Mouse (Mus musculus) liver, embryonic 14.5 days (tissue): ENCODE results near the gene Gadd45g. TPM values are rescaled to one million over a fixed set of nuclear protein-coding genes. Genes with fewer than 3 reads are reported as not detected.

Experiments used
- ATAC-seq: fragments of 200-750 bp; cut with Nextera tagmentation; 2 replicates; pipeline ENCODE4 v1.8.0; 2017; ENCODE audit warnings: moderate number of reproducible peaks, mild to moderate bottlenecking, moderate library complexity; ENCODE audit not compliant: insufficient read depth
- DNase-seq, 3 experiments: peaks; one replicate each; pipeline ENCODE4 v3.0.0-alpha.2; 2012 to 2013; ENCODE audit warnings: low read depth in 3 of 3, low spot score in 3 of 3
- H3K27ac ChIP-seq: fragments of 300-500 bp; sonication (generic); 2 replicates; pipeline ENCODE4 v1.5.1; 2014; ENCODE audit warnings: moderate library complexity, mild to moderate bottlenecking, control low read depth, inconsistent platforms
- H3K27me3 ChIP-seq: fragments of 300-500 bp; sonication (generic); 2 replicates; pipeline ENCODE4 v1.6.1; 2014; ENCODE audit warnings: mild to moderate bottlenecking, low read length, moderate library complexity; ENCODE audit not compliant: control insufficient read depth, insufficient read depth
- H3K36me3 ChIP-seq: fragments of 300-500 bp; sonication (generic); replicated peaks from 2 replicates; pipeline ENCODE4 v1.6.1; 2014; ENCODE audit warnings: low read depth; ENCODE audit not compliant: control insufficient read depth, insufficient read depth
- H3K4me1 ChIP-seq, 2 experiments: fragments of 200-500 bp in 1 of 2; fragments of 300-500 bp in 1 of 2; sonication (generic) in 1 of 2; replicated peaks; 2 replicates each; pipeline ENCODE4 v1.6.1; 2012 to 2014; ENCODE audit warnings: antibody characterized with exemption in 1 of 2, inconsistent platforms in 1 of 2, low read length in 1 of 2; ENCODE audit not compliant: control insufficient read depth in 2 of 2, insufficient read depth in 2 of 2
- H3K4me2 ChIP-seq: fragments of 300-500 bp; sonication (generic); 2 replicates; pipeline ENCODE4 v1.6.1; 2014; ENCODE audit warnings: low read depth, mild to moderate bottlenecking, control low read depth, moderate library complexity
- H3K4me3 ChIP-seq, 2 experiments: fragments of 200-500 bp in 1 of 2; fragments of 300-500 bp in 1 of 2; sonication (generic) in 1 of 2; 2 replicates each; pipeline ENCODE4 v1.5.1; 2012 to 2014; ENCODE audit warnings: low read depth in 2 of 2, low read length in 2 of 2, mild to moderate bottlenecking in 2 of 2, control low read depth in 1 of 2, inconsistent platforms in 1 of 2, moderate library complexity in 1 of 2; ENCODE audit not compliant: insufficient read depth in 1 of 2
- H3K9ac ChIP-seq: fragments of 300-500 bp; sonication (generic); replicated peaks from 2 replicates; pipeline ENCODE4 v1.6.1; 2014; ENCODE audit warnings: mild to moderate bottlenecking, control low read depth, moderate library complexity
- H3K9me3 ChIP-seq: fragments of 300-500 bp; sonication (generic); 2 replicates; pipeline ENCODE4 v1.6.1; 2016; ENCODE audit warnings: low read length, mixed read lengths; ENCODE audit not compliant: control insufficient read depth
- CTCF ChIP-seq: IDR thresholded peaks from 2 replicates; pipeline ENCODE4 v1.5.1; 2016; ENCODE audit warnings: antibody characterized with exemption, low read depth, control low read depth
- EP300 ChIP-seq: IDR thresholded peaks from 2 replicates; pipeline ENCODE4 v1.6.1; 2016; ENCODE audit warnings: antibody characterized with exemption, low read depth
- WGBS: fragments of 180-500 bp; shearing (Covaris S2); extraction: QIAGEN DNeasy Blood & Tissue Kit; methylation state at CpG from one replicate; pipeline ENCODE4 v1.1.7; 2014; ENCODE audit not compliant: insufficient replicate concordance; 5-methylcytosine and 5-hydroxymethylcytosine counted together
- polyA plus RNA-seq, 2 experiments: library from polyadenylated mRNA; depleted of rRNA in 1 of 2; stranded (reverse) in 1 of 2; unstranded in 1 of 2; fragments of >200 nt; fragmentation: Nextera tagmentation in 1 of 2; extraction: Ambion mirVana in 1 of 2; gene quantifications; 2 replicates each; pipeline versions ENCODE4 v1.2.1 to v1.2.3; 2012 to 2014

Gadd45g gene
- polyA plus RNA-seq, 2 experiments: 12.7 to 14.4 TPM

- Histone ChIP-seq H3K4me1 (peaks cover 10 to 32% of the 10 kb centered on the region in 2 experiments), H3K36me3 (no peaks in the 10 kb centered on the region), H3K27me3 (no peaks in the 10 kb centered on the region), H3K4me2 (no peak overlapping the region), H3K27ac (no peak overlapping the region), H3K4me3 (no peak overlapping the region), H3K9ac (no peak overlapping the region), H3K9me3 (no peaks in the 10 kb centered on the region)
- TF ChIP-seq EP300 (no peak), CTCF (no peak)
- no peak for DNase-seq
- 57% methylated on average over 3 of the region's 3 CpGs for WGBS
- no peak for ATAC-seq
Observed at GRCm38 (mm10) chr13:51882218-51882617, 35.7 kb downstream of the Gadd45g start.

DNA sequence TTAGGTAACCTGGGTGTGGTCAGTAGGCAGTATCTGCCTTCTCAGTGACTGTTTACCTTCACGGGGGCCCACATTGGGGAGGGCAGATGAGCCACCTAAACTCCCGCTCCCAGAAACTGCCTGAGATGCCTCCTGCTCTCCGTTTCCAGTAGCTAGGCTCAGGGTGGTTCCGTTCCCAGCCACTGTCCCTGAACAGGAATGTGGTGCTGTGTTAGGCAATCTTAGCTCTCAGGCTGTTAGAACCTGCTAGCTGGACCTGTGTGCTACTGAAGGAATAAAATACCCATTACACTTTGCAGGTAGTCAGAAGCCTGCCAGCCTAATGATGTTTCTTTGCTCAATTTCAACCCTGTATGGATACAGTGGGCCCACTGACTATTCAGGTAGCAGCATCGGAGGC, 37.8 kb downstream of the Gadd45g start:
- WGBS: 47% methylated on average over 5 of the region's 5 CpGs
- TF ChIP-seq EP300 (no peak), CTCF (no peak)
- peaks cover 10 to 32% of the 10 kb centered on the region in 2 experiments for H3K4me1 ChIP-seq
- no peaks in the 10 kb centered on the region for H3K27me3 ChIP-seq
- H3K9me3 ChIP-seq: no peaks in the 10 kb centered on the region
- H3K27ac ChIP-seq: no peak overlapping the region
- no peak overlapping the region for H3K4me2 ChIP-seq
- H3K36me3 ChIP-seq: no peaks in the 10 kb centered on the region
- H3K4me3 ChIP-seq: no peak overlapping the region
- ATAC-seq (no peak), DNase-seq (no peak)
- H3K9ac ChIP-seq: no peak overlapping the region

DNA sequence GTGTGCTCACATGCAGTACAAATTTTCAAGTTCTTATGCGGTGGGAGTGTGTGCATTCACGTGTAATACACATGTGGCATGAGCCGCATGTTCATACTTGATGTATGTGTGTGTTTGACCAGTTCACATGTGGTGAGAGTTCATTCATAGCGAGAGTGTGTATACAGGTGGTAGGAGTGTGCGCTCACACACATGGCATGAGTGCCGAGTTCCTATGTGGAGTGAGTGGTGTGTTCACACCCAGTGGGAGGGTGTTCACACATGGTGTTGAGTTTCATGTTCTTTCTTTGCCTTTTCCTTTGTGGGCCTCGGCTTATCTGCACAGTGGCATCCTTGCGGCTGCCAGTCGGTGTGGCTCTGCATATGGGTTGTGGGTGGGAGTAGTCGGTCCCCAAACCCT, 39.1 kb downstream of the Gadd45g start:
- Histone ChIP-seq H3K36me3 (no peaks in the 10 kb centered on the region), H3K27me3 (no peaks in the 10 kb centered on the region), H3K9me3 (no peaks in the 10 kb centered on the region), H3K9ac (no peak overlapping the region), H3K4me1 (peaks cover 10 to 32% of the 10 kb centered on the region in 2 experiments), H3K4me2 (no peak overlapping the region), H3K27ac (no peak overlapping the region), H3K4me3 (no peak overlapping the region)
- no peak for DNase-seq
- no peak for TF ChIP-seq EP300
- WGBS: 54% methylated on average over 10 of the region's 10 CpGs
- no peak for ATAC-seq

DNA sequence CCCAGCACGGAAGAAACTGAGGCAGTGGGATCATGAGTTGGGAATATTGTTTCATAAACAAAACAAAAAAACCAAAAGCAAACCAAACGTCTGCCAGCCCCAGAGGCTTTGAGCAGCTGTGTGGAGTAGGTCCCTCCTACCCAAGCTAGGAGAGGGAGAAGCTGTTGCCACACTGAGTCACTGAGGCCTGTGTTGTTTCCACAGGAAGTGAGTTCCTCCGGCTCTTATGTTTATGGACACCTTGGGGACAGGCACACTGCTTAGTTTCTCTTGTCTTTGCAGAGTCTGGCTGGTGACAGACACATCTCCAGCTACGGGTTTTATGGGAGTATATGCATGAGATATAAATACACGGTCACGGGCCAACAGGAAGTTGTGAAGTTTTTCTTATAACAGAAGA, 39.6 kb downstream of the Gadd45g start:
- ATAC-seq (no peak), DNase-seq (no peak)
- 36% methylated on average over 6 of the region's 6 CpGs for whole genome bisulfite sequencing
- TF ChIP-seq CTCF: no peak
- TF ChIP-seq EP300: no peak
- Histone ChIP-seq H3K27me3 (no peaks in the 10 kb centered on the region), H3K4me3 (no peak overlapping the region), H3K4me2 (no peak overlapping the region), H3K9me3 (no peaks in the 10 kb centered on the region), H3K36me3 (no peaks in the 10 kb centered on the region), H3K4me1 (peaks cover 9 to 29% of the 10 kb centered on the region in 2 experiments), H3K9ac (no peak overlapping the region), H3K27ac (no peak overlapping the region)

- TF ChIP-seq EP300 (no peak), CTCF (no peak)
- no peaks in the 10 kb centered on the region for H3K36me3 ChIP-seq
- ATAC-seq: no peak
- no peaks in the 10 kb centered on the region for H3K9me3 ChIP-seq
- H3K4me3 ChIP-seq: no peak overlapping the region
- H3K27ac ChIP-seq: no peak overlapping the region
- WGBS: 61% methylated on average over 10 of the region's 10 CpGs
- H3K27me3 ChIP-seq: no peaks in the 10 kb centered on the region
- peaks cover 4 to 28% of the 10 kb centered on the region in 2 experiments; a peak in 3 of 4 replicates for H3K4me1 ChIP-seq
- no peak overlapping the region for H3K4me2 ChIP-seq
- no peak for DNase-seq
- H3K9ac ChIP-seq: no peak overlapping the region
Observed at GRCm38 (mm10) chr13:51886723-51887122, 40.2 kb downstream of the Gadd45g start.

DNA sequence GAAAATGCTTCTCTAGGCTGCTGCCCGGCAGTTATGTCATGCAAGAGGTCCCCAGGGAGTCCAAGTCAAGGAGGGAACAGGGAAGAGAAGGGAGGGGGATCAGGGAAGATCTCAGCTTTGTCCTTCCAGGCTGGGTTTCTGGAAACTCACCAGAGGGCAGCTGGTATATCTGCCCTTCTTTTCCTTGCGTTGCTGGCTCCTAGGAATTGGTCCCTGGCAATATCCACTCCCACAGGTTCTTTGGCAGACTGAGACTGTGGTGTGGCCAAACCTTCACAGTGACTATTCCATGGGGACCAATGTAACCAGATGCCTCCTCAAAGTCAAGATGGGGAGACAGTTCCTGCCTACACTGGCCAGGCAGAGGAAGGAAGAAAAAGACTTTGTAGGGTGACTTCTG, 41.9 kb downstream of the Gadd45g start:
- H3K27me3 ChIP-seq: no peaks in the 10 kb centered on the region
- no peaks in the 10 kb centered on the region for H3K9me3 ChIP-seq
- 57% methylated on average over 2 of the region's 2 CpGs for WGBS
- ATAC-seq (no peak), DNase-seq (no peak)
- TF ChIP-seq CTCF (no peak), EP300 (no peak)
- no peak overlapping the region for H3K4me2 ChIP-seq
- no peak overlapping the region for H3K9ac ChIP-seq
- H3K36me3 ChIP-seq: no peaks in the 10 kb centered on the region
- H3K4me1 ChIP-seq: peaks cover 4 to 24% of the 10 kb centered on the region in 2 experiments; a peak in 3 of 4 replicates
- no peak overlapping the region for H3K27ac ChIP-seq
- H3K4me3 ChIP-seq: no peak overlapping the region
